Mouse (Mus musculus): ENCODE data around the gene Ascc2.

DNA sequence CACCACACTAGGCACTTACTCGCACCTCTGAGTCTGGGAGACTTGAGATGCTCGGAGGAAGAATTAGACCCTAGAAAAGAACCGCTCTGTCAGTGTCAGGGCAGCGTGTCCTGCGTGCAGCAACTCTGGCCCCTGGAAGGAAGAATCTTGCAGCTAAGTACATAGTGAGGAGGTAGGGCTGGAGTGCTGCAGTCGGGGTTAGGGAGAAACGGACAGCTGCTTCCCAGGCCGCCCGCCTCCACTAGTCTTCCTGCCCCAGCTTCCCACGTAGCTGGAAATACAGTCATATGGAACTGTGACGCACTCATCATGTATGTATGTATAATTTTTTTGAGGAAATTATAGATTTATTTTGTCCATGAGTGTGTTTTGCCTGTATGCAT, 24.9 kb downstream of the Ascc2 start:
- TF ChIP-seq CTCF (IDR thresholded peaks at IDR 0.05; ENCODE audit: low read depth) = no peak
- TF ChIP-seq EP300 (IDR thresholded peaks at IDR 0.05; ENCODE audit: low read depth) = no peak

All from liver, embryonic 14.5 days (tissue).